Mouse (Mus musculus): ENCODE data around the gene Kcnn3.
A peak's percentile ranks its signal among the peaks of the same experiment; 100 is the strongest.

Gene Kcnn3

GRCm38 (mm10) chr3:89519894-89520293 is at the start of gene Kcnn3:
Kcnn3 (plus strand) TSS chr3:89520164.
- peak; percentile 86 to 87 for DNase-seq (ENCODE audit: low spot score in 2 of 2)

GRCm38 (mm10) chr3:89472280-89472679 is 47.7 kb upstream of the Kcnn3 start:
- DNase-seq (ENCODE audit: low spot score in 2 of 2) = no peak

- no peak for DNase-seq (ENCODE audit: low spot score in 2 of 2)
Measured at GRCm38 (mm10) chr3:89473838-89474237, 46.1 kb upstream of the Kcnn3 start.

GRCm38 (mm10) chr3:89479055-89479454 is 40.9 kb upstream of the Kcnn3 start:
- no peak for DNase-seq (ENCODE audit: low spot score in 2 of 2)

GRCm38 (mm10) chr3:89481488-89481887 is 38.5 kb upstream of the Kcnn3 start:
- no peak for DNase-seq (ENCODE audit: low spot score in 2 of 2)

GRCm38 (mm10) chr3:89482249-89482648 is 37.7 kb upstream of the Kcnn3 start:
- DNase-seq (ENCODE audit: low spot score in 2 of 2) = no peak

GRCm38 (mm10) chr3:89484766-89485524 is 35.0 kb upstream of the Kcnn3 start:
- DNase-seq (ENCODE audit: low spot score in 2 of 2) = peak; percentile 24 to 55

GRCm38 (mm10) chr3:89486111-89486510 is 33.9 kb upstream of the Kcnn3 start:
- DNase-seq (ENCODE audit: low spot score in 2 of 2) = no peak

GRCm38 (mm10) chr3:89486916-89487702 is 32.9 kb upstream of the Kcnn3 start:
- DNase-seq (ENCODE audit: low spot score in 2 of 2) = no peak

GRCm38 (mm10) chr3:89490790-89491189 is 29.2 kb upstream of the Kcnn3 start:
- DNase-seq (ENCODE audit: low spot score in 2 of 2) = no peak

GRCm38 (mm10) chr3:89491559-89491958 is 28.4 kb upstream of the Kcnn3 start:
- no peak for DNase-seq (ENCODE audit: low spot score in 2 of 2)

GRCm38 (mm10) chr3:89492701-89493151 is 27.2 kb upstream of the Kcnn3 start:
- DNase-seq (ENCODE audit: low spot score in 2 of 2) = no peak

- DNase-seq (ENCODE audit: low spot score in 2 of 2) = no peak
Measured at GRCm38 (mm10) chr3:89494630-89495029, 25.3 kb upstream of the Kcnn3 start.

GRCm38 (mm10) chr3:89496366-89496765 is 23.6 kb upstream of the Kcnn3 start:
- no peak for DNase-seq (ENCODE audit: low spot score in 2 of 2)

GRCm38 (mm10) chr3:89499696-89500095 is 20.3 kb upstream of the Kcnn3 start:
- DNase-seq (ENCODE audit: low spot score in 2 of 2) = no peak

GRCm38 (mm10) chr3:89501486-89501885 is 18.5 kb upstream of the Kcnn3 start:
- no peak for DNase-seq (ENCODE audit: low spot score in 2 of 2)

GRCm38 (mm10) chr3:89502551-89502950 is 17.4 kb upstream of the Kcnn3 start:
- DNase-seq (ENCODE audit: low spot score in 2 of 2) = no peak

- no peak for DNase-seq (ENCODE audit: low spot score in 2 of 2)
Measured at GRCm38 (mm10) chr3:89508041-89508440, 11.9 kb upstream of the Kcnn3 start.

GRCm38 (mm10) chr3:89510979-89511378 is 9.0 kb upstream of the Kcnn3 start:
- DNase-seq (ENCODE audit: low spot score in 2 of 2) = peak in 1 of 2 experiments; percentile 51

GRCm38 (mm10) chr3:89511400-89511799 is 8.6 kb upstream of the Kcnn3 start:
- no peak for DNase-seq (ENCODE audit: low spot score in 2 of 2)

- DNase-seq (ENCODE audit: low spot score in 2 of 2) = no peak
Measured at GRCm38 (mm10) chr3:89512225-89512624, 7.7 kb upstream of the Kcnn3 start.

- DNase-seq (ENCODE audit: low spot score in 2 of 2) = no peak
Measured at GRCm38 (mm10) chr3:89515444-89515843, 4.5 kb upstream of the Kcnn3 start.

GRCm38 (mm10) chr3:89516321-89516720 is 3.6 kb upstream of the Kcnn3 start:
- DNase-seq (ENCODE audit: low spot score in 2 of 2) = no peak
